ENCODE assay signal across 8 mouse cellular contexts in the genomic region with DNA sequence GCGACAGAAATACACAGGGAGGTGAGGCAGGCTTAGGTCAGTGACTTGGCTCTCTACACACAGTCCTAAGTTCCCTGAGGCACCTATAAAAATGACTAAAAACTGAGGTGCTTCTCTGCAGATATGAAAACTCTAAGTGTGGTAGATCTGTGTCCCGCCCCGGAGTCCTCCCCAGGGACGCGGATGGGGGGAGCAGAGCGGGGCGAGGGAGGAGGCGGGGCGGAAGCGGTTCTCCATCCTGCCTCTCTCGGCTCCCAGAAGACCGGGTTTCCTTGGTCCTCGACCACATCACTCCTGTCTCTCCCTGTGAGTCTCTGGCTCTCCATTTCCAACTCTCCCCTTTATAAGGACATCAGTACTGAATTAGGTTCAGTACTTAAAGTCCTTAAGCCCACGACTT. TPM values are rescaled to one million over a fixed set of nuclear protein-coding genes. Genes with fewer than 3 reads are reported as not detected.
DNase-seq lines count a peak whose midpoint lies in the region; ATAC-seq and TF ChIP-seq lines count a peak whose summit lies in the region.

No protein-coding gene starts in this region.

- H3K27me3 ChIP-seq in E14TG2a.4 (ENCODE audit: insufficient read depth, low read length): peaks cover 38% of the 10 kb centered on the region
- H3K27me3 ChIP-seq in hindbrain, embryonic 15.5 days: peaks cover 27% of the 10 kb centered on the region; the same call in 1 of the 2 replicates
- H3K27me3 ChIP-seq in liver, embryonic 15.5 days: peaks cover 21% of the 10 kb centered on the region
- no peaks in the 10 kb centered on the region for H3K27me3 ChIP-seq in stomach, postnatal 0 days (ENCODE audit: control insufficient read depth, insufficient read depth, low read length)

- peak overlapping the region; percentile 56 for H3K4me3 ChIP-seq in E14TG2a.4 (replicated peaks; ENCODE audit: low read length)
- peak overlapping the region; percentile 23 for H3K4me3 ChIP-seq in hindbrain, embryonic 15.5 days
- H3K4me3 ChIP-seq in liver, embryonic 15.5 days (replicated peaks): peak overlapping the region; percentile 38
- peak overlapping the region; percentile 25 for H3K4me3 ChIP-seq in stomach, postnatal 0 days (ENCODE audit: low read depth, low read length)

- H3K4me2 ChIP-seq in hindbrain, embryonic 15.5 days: peak overlapping the region; percentile 50
- peak overlapping the region; percentile 68 for H3K4me2 ChIP-seq in liver, embryonic 15.5 days
- peak overlapping the region; percentile 51 for H3K4me2 ChIP-seq in stomach, postnatal 0 days (replicated peaks; ENCODE audit: low read depth)

- no peak for TF ChIP-seq EP300 in stomach, postnatal 0 days (optimal IDR thresholded peaks at IDR 0.05)

- no peak for TF ChIP-seq CTCF in E14TG2a.4 (conservative IDR thresholded peaks at IDR 0.05; ENCODE audit: low read length)
- no peak for TF ChIP-seq CTCF in stomach, postnatal 0 days (IDR thresholded peaks at IDR 0.05; ENCODE audit: low read depth)

- peaks cover 42% of the 10 kb centered on the region for H3K4me1 ChIP-seq in E14TG2a.4 (replicated peaks; ENCODE audit: low read depth, low read length)
- H3K4me1 ChIP-seq in hindbrain, embryonic 15.5 days (replicated peaks): peaks cover 34% of the 10 kb centered on the region
- H3K4me1 ChIP-seq in liver, embryonic 15.5 days (replicated peaks): peaks cover 81% of the 10 kb centered on the region
- peaks cover 2% of the 10 kb centered on the region; the same call in 1 of the 2 replicates for H3K4me1 ChIP-seq in stomach, postnatal 0 days (replicated peaks; ENCODE audit: control insufficient read depth, insufficient read depth)

- no peaks in the 10 kb centered on the region for H3K9me3 ChIP-seq in E14TG2a.4 (ENCODE audit: low read length)
- no peaks in the 10 kb centered on the region for H3K9me3 ChIP-seq in hindbrain, embryonic 15.5 days
- H3K9me3 ChIP-seq in liver, embryonic 15.5 days (replicated peaks): no peaks in the 10 kb centered on the region
- H3K9me3 ChIP-seq in stomach, postnatal 0 days (ENCODE audit: control insufficient read depth, low read length): no peaks in the 10 kb centered on the region

- H3K27ac ChIP-seq in hindbrain, embryonic 15.5 days (replicated peaks): no peak overlapping the region
- H3K27ac ChIP-seq in liver, embryonic 15.5 days (replicated peaks): peak overlapping the region; percentile 25
- H3K27ac ChIP-seq in stomach, postnatal 0 days (replicated peaks): no peak overlapping the region

- peak; percentile 33 for DNase-seq in adrenal gland, postnatal 10 days
- no peak for DNase-seq in adrenal gland, postnatal 25 days
- DNase-seq in stomach, postnatal 0 days (ENCODE audit: low spot score): no peak
- no peak for DNase-seq in frontal cortex, postnatal 14 days (ENCODE audit: low spot score in 2 of 2)

- no peaks in the 10 kb centered on the region for H3K36me3 ChIP-seq in E14TG2a.4 (ENCODE audit: insufficient read depth, low read length)
- H3K36me3 ChIP-seq in hindbrain, embryonic 15.5 days: no peaks in the 10 kb centered on the region
- H3K36me3 ChIP-seq in liver, embryonic 15.5 days (replicated peaks): peaks cover 14% of the 10 kb centered on the region
- H3K36me3 ChIP-seq in stomach, postnatal 0 days (ENCODE audit: control insufficient read depth, insufficient read depth, low read length): no peaks in the 10 kb centered on the region

- 2% methylated on average over 14 of the region's 14 CpGs for WGBS in hindbrain, embryonic 15.5 days
- WGBS in liver, embryonic 15.5 days (ENCODE audit: insufficient replicate concordance): 0% methylated on average over 14 of the region's 14 CpGs
- WGBS in stomach, postnatal 0 days: 4% methylated on average over 13 of the region's 14 CpGs

- H3K9ac ChIP-seq in hindbrain, embryonic 15.5 days: peak overlapping the region; percentile 3; the same call in 1 of the 2 replicates
- H3K9ac ChIP-seq in liver, embryonic 15.5 days: peak overlapping the region; percentile 45
- 0 out of 2 replicates have a peak overlapping the region, but pooled peaks have one; percentile 43 for H3K9ac ChIP-seq in stomach, postnatal 0 days (ENCODE audit: low read length)

- 0 out of 2 replicates have a peak, but pooled peaks have one; percentile 9 for ATAC-seq in erythroblast, adult 5-6 weeks (replicated peaks; ENCODE audit: low FRiP score, poor library complexity, severe bottlenecking)
- no peak for ATAC-seq in hindbrain, embryonic 15.5 days (ENCODE audit: low FRiP score, low read depth)
- ATAC-seq in liver, embryonic 15.5 days (ENCODE audit: insufficient read depth): peak; percentile 50
- peak; percentile 22; the same call in 1 of the 2 replicates for ATAC-seq in stomach, postnatal 0 days (ENCODE audit: low FRiP score, low TSS enrichment)

RNA-seq across cellular contexts. Expression of a gene that starts 16.8 kb away (rescaled TPM):
- not detected for total RNA-seq in adrenal gland, postnatal 10 days (2021)
- not detected in 2 replicates for total RNA-seq in adrenal gland, postnatal 25 days (2021)
- not detected in 2 replicates for total RNA-seq in erythroblast, adult 5-6 weeks (2015; ENCODE audit: low replicate concordance)
- not detected in 2 replicates for total RNA-seq in erythroblast, adult 5-6 weeks (2017; ENCODE audit: low replicate concordance)
- 0.10 and 0.28 TPM in 2 replicates for polyA plus RNA-seq in hindbrain, embryonic 15.5 days (2015; fragmentation: Nextera tagmentation; extraction: Ambion mirVana)
- polyA plus RNA-seq in liver, embryonic 15.5 days (2015; fragmentation: Nextera tagmentation; extraction: Ambion mirVana): not detected in 2 replicates
- polyA plus RNA-seq in stomach, postnatal 0 days (2015; fragmentation: Nextera tagmentation; extraction: Ambion mirVana): not detected in 2 replicates

RNA-seq across cellular contexts. Expression of a gene that starts 32.7 kb away (rescaled TPM):
- total RNA-seq in adrenal gland, postnatal 10 days (2021): 10 to 100 TPM; 36.2 to 37.7 TPM
- 49.8 and 52.2 TPM in 2 replicates for total RNA-seq in adrenal gland, postnatal 25 days (2021)
- 10.8 and 14.2 TPM in 2 replicates for total RNA-seq in erythroblast, adult 5-6 weeks (2015; ENCODE audit: low replicate concordance)
- 22.2 and 31.5 TPM in 2 replicates for total RNA-seq in erythroblast, adult 5-6 weeks (2017; ENCODE audit: low replicate concordance)
- 35.5 and 38.1 TPM in 2 replicates for polyA plus RNA-seq in hindbrain, embryonic 15.5 days (2015; fragmentation: Nextera tagmentation; extraction: Ambion mirVana)
- 23.1 and 25.6 TPM in 2 replicates for polyA plus RNA-seq in liver, embryonic 15.5 days (2015; fragmentation: Nextera tagmentation; extraction: Ambion mirVana)
- polyA plus RNA-seq in stomach, postnatal 0 days (2015; fragmentation: Nextera tagmentation; extraction: Ambion mirVana): 19.4 and 19.8 TPM in 2 replicates
